Mouse (Mus musculus): ENCODE measurements around the gene Hsd17b1.
A peak's percentile ranks its signal among the peaks of the same experiment; 100 is the strongest.
"Not testable (repeated sequence)": the region's sequence is repeated elsewhere in the genome, so short reads cannot be mapped to it uniquely, and the experiment has no call there.

The Hsd17b1 gene

GRCm38 (mm10) chr11:101085617-101086322, 7.6 kb downstream of the Hsd17b1 start:
- no peak for DNase-seq (ENCODE audit: extremely low spot score)

DNA sequence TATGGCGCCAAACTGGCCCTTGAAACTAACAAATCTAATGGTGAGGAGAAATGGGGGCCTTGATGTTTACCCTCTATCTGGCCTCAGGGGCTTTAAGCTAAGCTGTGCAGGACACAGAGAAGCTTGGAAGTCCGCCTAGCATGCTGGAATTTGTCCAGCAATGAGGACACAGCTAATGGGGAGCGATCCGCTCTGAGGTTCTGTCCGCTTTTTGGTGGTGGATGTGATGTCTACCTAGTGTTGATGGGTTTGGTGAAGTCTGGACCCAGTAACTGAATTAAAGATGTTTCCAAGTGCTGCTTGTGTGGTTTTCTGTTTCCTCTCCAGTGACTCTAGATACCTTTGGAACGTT, 8.1 kb downstream of the Hsd17b1 start:
- DNase-seq (ENCODE audit: extremely low spot score), result no peak

DNA sequence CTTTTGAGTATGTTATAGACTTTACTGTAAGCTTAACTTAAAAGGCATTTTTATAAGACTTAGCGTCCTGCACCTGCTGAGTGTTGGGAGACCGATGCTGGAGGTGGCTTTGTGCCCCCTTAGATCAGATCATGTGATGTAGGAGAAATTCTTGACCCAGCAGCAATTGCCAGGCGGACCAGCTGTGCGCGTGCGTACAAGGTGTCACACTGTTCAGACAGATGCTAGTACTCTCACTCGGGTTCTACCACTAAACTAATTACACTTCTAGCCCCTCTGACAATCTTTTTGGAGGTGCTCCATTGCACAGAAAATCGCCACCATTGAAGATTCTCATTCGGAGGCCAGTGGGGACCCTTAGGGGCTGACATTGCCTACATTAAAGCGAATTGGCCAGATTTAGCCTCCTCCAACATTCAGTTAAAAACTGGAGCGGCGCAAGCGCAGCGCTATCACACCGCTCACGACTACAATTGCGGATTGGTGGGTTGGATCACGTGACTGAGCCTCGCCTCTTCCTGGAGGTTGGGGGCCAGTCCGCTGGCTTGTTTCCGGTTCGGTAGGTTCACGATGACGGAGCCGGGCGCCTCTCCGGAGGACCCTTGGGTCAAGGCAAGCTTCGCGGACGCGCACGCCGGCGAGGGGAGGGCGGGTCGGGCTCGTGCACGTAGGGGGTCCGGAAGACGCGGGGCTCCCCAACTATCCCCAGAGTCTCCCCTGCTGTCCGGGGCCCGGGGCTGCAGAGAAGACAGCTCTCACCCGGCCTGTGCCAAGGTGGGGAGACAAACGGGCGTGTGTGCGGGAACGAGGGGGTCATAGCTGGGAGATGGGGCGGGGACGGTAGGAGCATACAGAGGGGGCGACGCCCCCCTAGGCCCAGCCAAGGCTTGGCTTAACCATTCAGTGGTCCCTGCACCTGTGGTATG, 8.8 kb downstream of the Hsd17b1 start, which contains the start of gene Mlx:
Gene Mlx, plus strand, starts transcription at position 522 of the 926 bp plus-strand sequence.
- peak; percentile 87 for DNase-seq (ENCODE audit: extremely low spot score)

DNA sequence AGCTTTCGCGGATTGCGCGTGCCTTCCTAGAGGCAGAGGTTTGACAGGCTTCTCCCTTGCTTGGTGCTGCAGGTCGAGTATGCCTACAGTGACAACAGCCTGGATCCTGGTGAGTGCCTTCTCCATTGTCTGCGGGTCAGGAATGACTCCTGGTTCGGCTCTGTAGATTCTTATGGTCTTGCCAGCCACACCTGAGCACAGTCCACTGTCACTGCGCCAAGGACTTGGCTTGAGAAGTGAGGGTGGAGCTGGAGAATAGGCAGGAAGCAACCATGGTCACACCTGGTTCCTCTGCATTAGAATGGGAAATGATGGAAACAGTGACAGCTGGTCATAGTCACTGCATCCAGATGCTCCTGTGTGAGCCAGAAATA, 9.5 kb downstream of the Hsd17b1 start:
- no peak for DNase-seq (ENCODE audit: extremely low spot score)

DNA sequence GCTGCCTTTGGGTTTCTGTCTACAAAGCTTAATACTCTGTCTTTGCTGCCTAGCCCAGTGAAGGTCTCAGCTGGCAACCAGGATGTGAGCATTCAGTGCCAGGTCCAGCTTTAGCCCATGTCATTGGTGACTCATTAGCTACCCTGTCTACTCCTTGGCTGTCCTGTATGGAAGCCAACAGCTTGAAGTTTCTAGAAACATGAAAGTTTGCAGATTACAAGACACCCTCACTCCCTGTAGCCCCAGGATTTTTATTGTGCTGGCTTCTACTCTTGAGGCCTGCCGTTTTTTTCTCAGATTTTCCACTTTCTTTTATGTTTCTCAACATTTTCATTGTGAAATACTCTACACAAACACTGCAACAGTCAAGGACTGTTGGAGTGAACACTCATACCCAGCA, 11.7 kb downstream of the Hsd17b1 start:
- DNase-seq (ENCODE audit: extremely low spot score), result no peak

DNA sequence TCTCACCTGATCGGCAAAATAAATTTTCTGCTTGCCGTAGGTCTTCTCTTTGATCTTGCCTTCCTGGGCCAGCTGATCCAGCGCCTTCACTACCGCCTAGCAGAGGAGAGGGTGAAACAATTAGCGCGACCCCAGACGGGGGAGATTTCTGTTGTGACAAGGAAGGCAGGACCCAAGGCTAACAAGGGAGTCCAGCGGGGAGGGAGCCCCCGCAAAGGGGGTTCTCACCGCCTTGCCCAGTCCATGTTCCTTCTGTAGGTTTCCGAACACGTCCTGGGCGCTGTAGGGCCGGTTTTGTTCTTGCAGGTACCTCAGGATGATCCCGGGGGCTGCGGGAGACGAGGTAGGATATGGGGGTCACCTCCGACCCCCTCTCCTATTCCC, 16.7 kb downstream of the Hsd17b1 start:
- no peak for DNase-seq (ENCODE audit: extremely low spot score)

DNA sequence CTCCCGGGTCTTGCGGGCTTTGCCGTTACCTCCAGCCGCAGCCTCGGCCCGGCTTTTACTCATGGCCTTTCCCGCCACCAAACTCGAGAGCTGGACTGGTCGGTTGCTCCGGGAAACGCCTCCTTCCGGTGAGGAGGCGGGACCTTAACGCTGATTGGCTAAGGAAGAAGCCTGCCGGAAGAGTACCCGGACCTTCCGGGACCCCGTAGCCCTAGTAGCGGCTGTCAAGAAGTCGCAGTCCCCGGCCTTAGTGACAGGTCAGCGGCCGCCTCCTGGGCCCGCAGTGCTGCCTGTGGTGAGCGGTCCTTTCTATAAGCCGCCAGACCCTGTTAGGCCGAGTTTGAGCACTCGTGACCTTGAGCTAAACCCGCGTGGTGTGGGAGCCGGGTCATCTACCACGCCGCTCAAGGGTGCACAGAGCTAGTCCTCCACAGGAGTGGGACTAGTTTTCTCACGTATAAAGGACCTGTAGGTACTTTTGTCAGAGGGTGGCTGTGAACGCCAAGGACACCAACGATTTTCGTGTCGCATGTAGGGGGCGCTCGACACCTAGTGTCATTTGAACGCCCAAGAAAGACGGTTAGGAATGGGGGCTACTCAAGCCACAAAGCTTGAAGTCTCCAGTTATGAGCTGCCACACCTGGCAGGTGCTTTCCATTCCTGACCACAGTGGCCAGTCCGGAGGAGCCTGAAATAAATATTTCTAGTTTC, 17.3 kb downstream of the Hsd17b1 start, which contains the start of gene Psmc3ip:
Gene Psmc3ip, minus strand, starts transcription at position 123 of the 711 bp plus-strand sequence.
- DNase-seq (ENCODE audit: extremely low spot score), result peak; percentile 92

DNA sequence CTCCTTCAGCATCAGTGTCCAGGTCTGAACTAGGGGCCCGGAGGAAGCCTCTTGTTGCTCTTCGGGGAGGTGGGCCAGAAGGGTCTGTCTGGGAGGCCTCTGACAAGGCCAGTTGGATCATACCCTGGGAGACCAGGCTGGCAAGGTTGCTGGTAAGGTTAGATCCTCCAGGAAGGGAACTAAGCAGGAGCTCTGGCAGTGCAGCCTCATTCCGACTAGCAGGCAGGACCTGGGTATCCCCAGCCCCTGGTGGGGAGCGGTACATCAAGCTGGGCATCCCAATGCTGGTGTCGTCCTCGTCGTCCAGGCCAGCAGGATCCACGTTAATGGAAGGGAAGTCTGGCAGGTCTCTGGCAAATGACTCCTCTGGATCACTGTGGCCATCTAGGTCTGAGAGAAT, 20.0 kb downstream of the Hsd17b1 start:
- DNase-seq (ENCODE audit: extremely low spot score), result no peak

GRCm38 (mm10) chr11:101103011-101103410, 24.8 kb downstream of the Hsd17b1 start:
- DNase-seq (ENCODE audit: extremely low spot score), result no peak

DNA sequence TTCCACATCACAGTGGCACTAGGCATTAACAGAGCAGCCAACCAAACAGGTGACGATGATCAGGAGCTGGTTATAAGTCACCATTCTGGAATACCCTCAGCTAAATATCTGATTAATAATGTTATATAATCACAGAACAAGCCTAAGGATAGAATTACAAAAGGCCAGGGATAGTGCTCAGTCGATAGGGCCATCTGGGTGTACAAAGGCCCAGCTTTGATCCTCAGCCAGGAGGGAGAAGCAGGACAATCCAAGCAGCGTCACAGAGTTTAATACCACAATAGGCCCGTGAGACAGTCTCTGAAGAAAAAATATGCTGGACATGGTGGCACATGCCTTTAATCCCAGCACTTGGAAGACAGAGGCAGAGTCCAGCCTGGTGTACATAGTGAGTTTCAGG, 31.1 kb downstream of the Hsd17b1 start:
- no peak for DNase-seq (ENCODE audit: extremely low spot score)

DNA sequence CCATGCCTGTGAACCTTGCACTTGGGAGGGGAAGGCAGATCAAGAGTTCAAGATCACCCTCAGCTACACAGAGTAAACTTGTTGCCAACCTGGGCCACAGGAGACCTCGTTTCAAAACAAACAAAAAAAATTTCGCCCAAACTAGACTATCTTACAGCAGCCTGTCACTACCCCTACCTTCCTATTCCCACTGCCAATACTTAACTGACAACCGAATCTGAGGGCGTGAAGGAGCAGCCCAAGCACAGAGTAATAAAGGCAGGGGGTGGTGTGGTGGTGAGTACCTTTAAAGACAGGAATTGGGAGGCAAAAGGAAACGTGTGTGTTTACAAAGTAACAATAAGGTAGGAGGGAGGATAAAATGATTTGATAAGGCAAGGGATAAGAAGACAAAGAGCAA, 32.5 kb downstream of the Hsd17b1 start:
- DNase-seq (ENCODE audit: extremely low spot score), result no peak

- no peak for DNase-seq (ENCODE audit: extremely low spot score)
These were observed 33.0 kb downstream of the Hsd17b1 start for GRCm38 (mm10) chr11:101111178-101111577.

GRCm38 (mm10) chr11:101112186-101112585, 34.0 kb downstream of the Hsd17b1 start:
- DNase-seq (ENCODE audit: extremely low spot score), result no peak

- DNase-seq (ENCODE audit: extremely low spot score), result no peak
These were observed 37.4 kb downstream of the Hsd17b1 start for GRCm38 (mm10) chr11:101115564-101115963.

DNA sequence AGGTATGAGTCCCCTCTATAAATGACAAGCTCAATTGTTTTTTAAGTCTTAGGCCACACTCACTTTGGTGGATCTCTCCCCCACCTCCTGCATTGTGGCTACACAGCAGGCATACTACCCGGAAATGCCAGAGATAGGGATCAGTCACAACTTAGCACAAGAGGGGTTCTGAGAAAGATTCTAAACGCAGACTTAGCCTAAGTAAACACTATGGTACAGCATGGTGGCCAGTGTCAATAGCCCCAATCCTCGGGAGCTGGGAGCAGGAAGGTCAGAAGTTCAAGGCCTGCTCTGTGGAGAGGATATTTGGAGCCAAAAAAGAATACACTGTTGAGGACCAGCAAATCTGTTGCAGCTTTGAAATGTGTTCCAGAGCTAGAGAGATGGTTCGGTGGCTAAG, 39.9 kb downstream of the Hsd17b1 start:
- DNase-seq (ENCODE audit: extremely low spot score), result no peak

DNA sequence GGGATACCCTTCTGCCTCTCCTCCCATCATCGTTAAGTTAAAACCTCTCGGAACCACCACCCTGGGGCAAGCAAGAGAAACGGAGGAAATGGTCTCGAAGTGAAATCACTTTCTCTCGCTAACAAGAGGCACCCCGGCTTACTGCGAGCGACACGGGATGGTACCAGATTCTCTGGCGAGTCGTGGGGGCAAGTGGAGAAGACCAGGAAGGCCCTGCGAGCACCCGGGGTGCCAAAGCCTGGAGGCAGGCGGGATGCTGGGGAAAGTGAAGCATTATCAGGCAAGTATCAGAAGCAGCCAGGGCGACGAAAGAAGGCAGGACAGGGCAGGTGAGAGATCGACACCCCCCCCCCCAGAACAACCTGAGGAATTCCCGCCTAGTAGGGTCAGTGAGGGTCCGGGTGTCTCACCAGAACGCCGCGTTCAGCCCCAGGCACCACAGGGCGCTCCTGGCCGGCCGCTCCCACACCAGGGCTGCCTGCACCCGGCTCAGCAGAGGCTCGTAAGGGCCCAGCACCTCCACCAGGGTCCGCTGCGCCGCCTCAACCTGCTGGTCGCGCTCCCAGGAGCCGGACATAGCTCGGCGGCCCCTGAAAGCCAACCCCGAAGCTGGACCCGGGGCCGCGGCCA, 41.0 kb downstream of the Hsd17b1 start:
- no peak for DNase-seq (ENCODE audit: extremely low spot score)

GRCm38 (mm10) chr11:101119761-101120544, 41.7 kb downstream of the Hsd17b1 start, which contains the start of the genes Retreg3 and Tubg1:
Gene Retreg3, minus strand, starts transcription at chr11:101119893.
Gene Tubg1, plus strand, starts transcription at chr11:101119938.
- peak; percentile 99 for DNase-seq (ENCODE audit: extremely low spot score)

DNA sequence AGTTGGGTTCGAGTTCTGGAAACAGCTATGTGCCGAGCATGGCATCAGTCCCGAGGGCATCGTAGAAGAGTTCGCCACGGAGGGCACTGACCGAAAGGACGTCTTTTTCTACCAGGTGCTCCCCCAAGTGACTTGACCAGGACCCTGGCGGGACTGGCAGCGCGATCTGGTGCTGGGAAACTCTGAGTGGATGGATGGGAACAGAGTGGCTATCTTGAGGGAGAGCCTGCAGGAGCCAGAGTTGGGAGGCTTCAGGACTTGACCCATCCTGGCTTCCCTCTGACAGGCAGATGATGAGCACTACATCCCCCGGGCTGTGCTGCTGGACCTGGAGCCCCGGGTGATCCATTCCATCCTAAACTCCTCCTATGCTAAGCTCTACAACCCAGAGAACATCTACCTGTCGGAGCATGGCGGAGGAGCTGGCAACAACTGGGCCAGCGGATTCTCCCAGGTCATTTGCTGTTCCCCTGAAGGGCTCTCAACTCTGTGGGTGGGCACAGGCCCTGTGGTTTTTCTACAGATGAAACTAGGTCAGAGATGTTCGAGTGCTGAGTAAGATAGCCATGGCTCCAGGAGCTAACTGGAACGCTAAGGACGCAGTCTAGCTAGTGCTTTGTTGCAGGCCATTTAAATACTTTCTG, 42.5 kb downstream of the Hsd17b1 start:
- DNase-seq (ENCODE audit: extremely low spot score), result no peak

GRCm38 (mm10) chr11:101124494-101124893, 46.3 kb downstream of the Hsd17b1 start:
- not testable (repeated sequence) for DNase-seq (ENCODE audit: extremely low spot score)

GRCm38 (mm10) chr11:101125008-101125407, 46.8 kb downstream of the Hsd17b1 start:
- not testable (repeated sequence) for DNase-seq (ENCODE audit: extremely low spot score)
